Mouse (Mus musculus): Measurements from ENCODE around the gene Slc22a20.

The Slc22a20 gene

GRCm38 (mm10) chr19:5951631-5952030 is 34.3 kb downstream of the Slc22a20 start:
- DNase-seq (ENCODE audit: low spot score): no peak

- no peak for DNase-seq (ENCODE audit: low spot score)
These were observed 35.7 kb downstream of the Slc22a20 start for GRCm38 (mm10) chr19:5950218-5950617.

DNA sequence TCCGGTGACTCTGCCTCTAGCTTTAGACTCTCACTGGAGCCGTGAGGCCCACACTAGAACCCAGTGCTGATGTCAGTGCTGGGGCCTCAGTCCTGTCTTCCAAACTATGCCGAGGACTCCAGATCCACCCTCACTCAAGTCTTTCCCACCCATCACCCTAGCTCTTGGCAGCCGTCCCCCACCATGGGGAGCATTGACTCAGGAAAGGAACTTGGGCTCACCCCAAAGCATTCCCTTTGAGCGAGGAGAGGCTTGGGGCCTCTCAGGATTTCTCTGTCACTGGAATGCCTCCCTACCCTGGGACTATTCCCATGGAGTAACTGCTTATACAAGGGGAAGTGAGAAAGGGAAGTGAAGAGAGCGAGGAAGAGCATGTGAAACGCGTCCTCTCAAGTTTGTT is 40.1 kb downstream of the Slc22a20 start:
- no peak for DNase-seq (ENCODE audit: low spot score)

- DNase-seq (ENCODE audit: low spot score): no peak
These were observed 40.9 kb downstream of the Slc22a20 start for GRCm38 (mm10) chr19:5945027-5945426.

- no peak for DNase-seq (ENCODE audit: low spot score)
These were observed 41.8 kb downstream of the Slc22a20 start for GRCm38 (mm10) chr19:5944145-5944544.

GRCm38 (mm10) chr19:5943404-5943803 is 42.5 kb downstream of the Slc22a20 start:
- DNase-seq (ENCODE audit: low spot score): no peak

DNA sequence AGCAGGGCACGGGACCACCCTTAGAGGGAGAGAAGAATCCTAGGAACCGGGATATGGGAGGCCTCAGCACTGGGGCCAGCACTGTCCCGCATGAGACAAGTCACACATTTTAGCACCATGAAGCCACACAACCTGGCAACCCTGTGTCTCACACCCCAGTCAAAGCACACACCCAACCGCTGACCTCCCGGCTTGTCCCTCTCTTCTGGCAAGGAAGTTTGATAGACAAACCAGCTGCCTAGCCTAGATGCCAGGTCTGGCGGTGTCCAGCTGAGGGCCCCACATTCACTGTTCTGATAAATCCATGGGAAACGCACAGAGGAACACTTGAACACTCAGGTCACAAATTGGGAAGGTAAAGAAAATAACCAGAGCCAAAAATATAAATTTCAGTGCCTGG is 43.4 kb downstream of the Slc22a20 start:
- DNase-seq (ENCODE audit: low spot score): no peak

DNA sequence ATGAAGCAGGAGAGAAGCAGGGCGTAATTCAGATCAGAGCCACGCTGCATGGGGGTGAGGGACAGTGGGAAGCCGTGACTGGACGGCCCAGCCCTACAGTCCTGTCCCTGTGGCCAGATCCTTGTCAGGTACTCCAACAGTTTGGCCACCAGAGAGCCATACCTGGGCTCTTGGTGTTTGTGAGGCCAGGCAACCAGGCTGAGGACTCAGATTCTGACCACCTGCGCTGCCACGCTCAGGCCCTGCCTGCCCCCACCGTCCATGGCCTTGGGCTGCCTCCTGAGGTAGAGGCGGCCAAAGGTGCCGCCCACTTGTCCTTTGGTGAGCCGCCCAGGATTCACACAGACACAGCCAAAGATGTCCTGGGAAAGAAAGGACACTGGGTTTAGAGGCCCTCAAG is 45.3 kb downstream of the Slc22a20 start:
- DNase-seq (ENCODE audit: low spot score): no peak

GRCm38 (mm10) chr19:5940173-5940572 is 45.8 kb downstream of the Slc22a20 start:
- no peak for DNase-seq (ENCODE audit: low spot score)

DNA sequence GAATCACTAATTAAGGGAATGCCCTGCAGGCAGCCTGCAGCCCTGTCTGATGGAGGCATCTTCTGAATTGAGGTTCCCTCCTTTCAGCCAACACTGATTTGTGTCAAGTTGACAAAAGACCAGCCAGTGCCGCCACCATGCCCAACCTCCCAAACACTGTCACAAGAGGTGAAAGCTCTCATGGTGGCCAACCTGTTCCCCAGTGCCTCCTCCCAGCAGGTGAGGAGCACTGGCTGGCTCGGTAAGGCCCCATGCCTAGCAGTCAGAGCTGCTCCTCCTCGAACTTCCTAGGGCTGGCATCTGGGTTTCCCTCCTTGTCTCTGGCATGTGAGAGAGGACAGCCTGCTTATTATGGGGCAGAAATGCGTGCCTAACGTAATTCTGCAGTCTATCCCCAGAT is 46.2 kb downstream of the Slc22a20 start:
- no peak for DNase-seq (ENCODE audit: low spot score)

GRCm38 (mm10) chr19:5938516-5938915 is 47.4 kb downstream of the Slc22a20 start:
- no peak for DNase-seq (ENCODE audit: low spot score)

GRCm38 (mm10) chr19:5937836-5938406 is 48.0 kb downstream of the Slc22a20 start:
- DNase-seq (ENCODE audit: low spot score): no peak

DNA sequence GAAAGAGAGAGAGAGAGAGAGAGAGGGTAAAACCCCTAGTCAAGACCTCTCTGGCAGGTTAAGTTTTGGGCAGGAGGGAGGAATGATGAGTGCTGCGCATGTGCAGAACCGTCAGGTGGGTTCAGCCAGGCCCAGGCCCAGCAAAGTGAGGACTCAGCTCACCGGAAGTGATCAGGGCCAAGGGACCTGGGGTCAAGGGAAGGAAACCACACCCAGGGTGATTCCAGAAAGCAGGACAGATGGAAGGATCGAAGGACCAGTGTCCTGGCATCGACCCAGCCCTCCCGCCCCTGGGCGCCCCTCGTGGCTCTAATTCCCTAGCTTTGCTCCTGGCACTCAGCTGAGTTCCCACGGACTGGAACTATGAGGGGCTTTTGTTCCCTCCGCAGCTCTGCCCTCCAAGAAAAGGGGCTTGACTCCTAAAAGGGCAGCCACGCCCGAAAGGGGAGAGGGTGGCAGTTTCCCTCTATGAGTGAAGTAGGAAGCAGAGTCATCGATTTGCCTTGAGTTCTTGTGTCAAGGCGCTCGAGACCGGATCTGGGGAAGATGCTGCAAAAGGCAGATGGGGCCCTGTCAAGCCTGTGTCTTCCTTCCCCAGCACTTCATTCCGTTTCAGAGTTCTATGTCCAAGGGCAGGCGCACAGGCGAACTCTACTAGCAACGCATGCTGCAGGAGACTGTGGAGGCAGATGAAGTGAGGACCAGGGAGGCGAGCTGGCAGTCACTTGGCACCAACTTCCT is 48.7 kb downstream of the Slc22a20 start:
- no peak for DNase-seq (ENCODE audit: low spot score)

GRCm38 (mm10) chr19:5935691-5936090 is 50.3 kb downstream of the Slc22a20 start:
- no peak for DNase-seq (ENCODE audit: low spot score)

DNA sequence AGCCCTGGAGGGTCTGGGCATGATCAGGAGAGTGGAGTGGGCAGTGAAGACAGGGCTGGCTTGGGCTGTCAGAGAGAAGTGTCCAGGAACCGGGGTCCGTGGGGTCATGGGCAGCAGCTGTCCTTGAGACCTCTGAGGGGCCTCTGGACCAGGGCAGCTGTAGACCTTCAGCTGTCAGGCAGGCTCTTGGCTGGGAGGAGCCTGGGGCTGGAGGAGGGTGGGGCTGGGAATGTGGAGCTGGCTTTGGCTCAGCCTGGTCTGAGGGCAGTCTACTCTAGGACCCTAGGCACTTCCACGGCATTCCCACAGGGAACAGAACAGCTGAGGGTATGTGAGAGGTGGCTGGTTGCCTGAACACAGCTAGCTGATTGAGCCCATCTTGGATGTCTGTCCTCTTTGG is 50.7 kb downstream of the Slc22a20 start:
- no peak for DNase-seq (ENCODE audit: low spot score)

DNA sequence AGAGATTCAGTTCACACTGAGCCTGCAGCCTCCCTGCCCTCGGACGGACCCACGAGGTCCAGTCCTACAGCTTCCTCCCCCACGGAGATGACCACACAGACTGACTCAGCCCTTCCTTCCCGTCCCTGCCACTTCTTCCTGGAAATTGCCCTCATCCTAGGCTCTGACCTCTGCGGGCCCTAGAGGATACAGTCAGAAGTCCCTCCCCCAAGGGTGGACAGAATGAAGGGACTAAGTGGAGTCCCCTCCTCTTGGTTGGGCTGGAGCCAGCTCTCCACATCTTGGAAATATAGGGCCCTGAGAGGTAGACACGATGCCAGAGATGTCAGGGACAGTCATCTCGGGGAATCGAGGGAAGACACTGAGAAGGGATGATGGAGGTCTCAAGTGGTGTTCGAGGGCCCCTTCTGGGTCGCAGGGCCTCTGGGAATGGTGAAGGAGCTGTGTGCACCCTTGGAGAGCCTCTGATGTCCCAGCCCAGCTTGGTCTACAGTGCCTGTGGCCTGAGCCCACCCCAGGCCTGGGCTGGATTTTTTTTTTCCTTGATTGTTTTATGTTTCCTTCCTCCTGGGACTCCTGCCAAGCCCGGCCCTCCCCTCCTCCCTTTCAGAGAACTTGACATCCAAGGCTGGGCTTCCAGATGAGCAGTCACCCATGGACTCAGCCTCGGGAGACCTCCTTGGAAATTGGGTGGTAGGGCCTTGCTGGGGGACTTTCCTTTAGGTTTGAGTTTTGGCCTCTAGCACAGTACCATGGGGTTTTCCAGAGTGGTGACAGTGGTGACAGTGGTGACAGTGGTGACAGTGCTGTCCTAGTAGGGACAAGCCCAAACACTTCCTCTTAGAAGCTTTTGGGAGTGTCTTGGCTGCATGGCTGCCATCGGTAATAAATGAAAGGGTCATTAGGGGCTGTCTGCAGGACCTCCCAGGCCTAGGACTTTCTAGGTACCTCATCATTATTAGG is 56.0 kb downstream of the Slc22a20 start:
- DNase-seq (ENCODE audit: low spot score): no peak

DNA sequence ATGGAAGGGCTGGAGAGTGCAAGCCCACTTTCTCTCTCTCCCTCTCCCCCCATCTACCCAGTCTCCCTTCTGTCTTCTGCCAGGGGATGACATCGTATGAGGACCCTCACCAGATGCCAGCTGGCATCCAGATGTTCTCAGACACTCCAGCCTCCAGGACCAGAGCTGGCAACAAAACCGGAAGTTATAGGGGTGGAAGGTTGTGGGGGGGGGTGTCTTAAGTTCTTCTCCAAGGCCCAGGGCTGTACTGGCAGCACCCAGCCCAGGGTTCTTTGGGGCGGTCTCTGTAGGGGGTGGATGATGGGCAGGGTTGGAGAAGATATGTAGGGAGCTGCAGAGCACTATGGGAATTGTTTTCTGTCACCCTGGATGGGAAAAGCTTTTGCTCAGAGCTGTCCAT is 57.4 kb downstream of the Slc22a20 start:
- DNase-seq (ENCODE audit: low spot score): no peak

GRCm38 (mm10) chr19:5928104-5928503 is 57.8 kb downstream of the Slc22a20 start:
- no peak for DNase-seq (ENCODE audit: low spot score)

GRCm38 (mm10) chr19:5927532-5927931 is 58.4 kb downstream of the Slc22a20 start:
- DNase-seq (ENCODE audit: low spot score): no peak

- no peak for DNase-seq (ENCODE audit: low spot score)
These were observed 58.9 kb downstream of the Slc22a20 start for GRCm38 (mm10) chr19:5927026-5927425.

- DNase-seq (ENCODE audit: low spot score): no peak
These were observed 60.6 kb downstream of the Slc22a20 start for GRCm38 (mm10) chr19:5925311-5925855.

- peak; percentile 63 for DNase-seq (ENCODE audit: low spot score)
These were observed 61.2 kb downstream of the Slc22a20 start, which contains the start of gene Cdc42ep2 for GRCm38 (mm10) chr19:5924713-5925093. Cdc42ep2 (minus strand) TSS chr19:5924816.

All from layer of hippocampus, adult 9-10 months (tissue).